9 mouse cellular contexts compared by ENCODE assay signal in genomic region chr9:107552690-107553393, GRCm38 (mm10). TPM values are rescaled to one million over a fixed set of nuclear protein-coding genes. Genes with fewer than 3 reads are reported as not detected.
DNase-seq lines count a peak whose midpoint lies in the region; ATAC-seq lines count a peak whose summit lies in the region.
"Had no signal": no experiment of that assay in that cellular context is flagged by ENCODE, and none has a peak within 500 bp of the region (broad histone marks: within the 10 kb centered on the region; RNA-seq: fewer than 3 reads in every experiment).

No protein-coding gene starts in this region.

- ATAC-seq in lung, embryonic 15.5 days (ENCODE audit: borderline replicate concordance, extremely low read depth, low FRiP score, low TSS enrichment): no peak
- ATAC-seq in forebrain, embryonic 11.5 days (replicated peaks; ENCODE audit: low FRiP score): no peak
- ATAC-seq in neural tube, embryonic 13.5 days (ENCODE audit: low read depth): no peak

- H3K36me3 ChIP-seq in lung, embryonic 15.5 days: peaks cover 11% of the 10 kb centered on the region
- no peaks in the 10 kb centered on the region; the same call in 1 of the 2 replicates for H3K36me3 ChIP-seq in forebrain, embryonic 11.5 days (ENCODE audit: control insufficient read depth, insufficient read depth, low read length)
- H3K36me3 ChIP-seq in neural tube, embryonic 13.5 days: peaks cover 9% of the 10 kb centered on the region

- DNase-seq in lung, postnatal 36 days: no peak
- no peak for DNase-seq in forebrain, embryonic 11.5 days (ENCODE audit: low spot score)
- DNase-seq in induced T-regulatory cell, adult 2 months (ENCODE audit: low read depth): peak; percentile 38
- DNase-seq in left cerebral cortex, postnatal 10 days (ENCODE audit: extremely low spot score in 1 of 2, low spot score in 2 of 2): no peak
- no peak for DNase-seq in cerebellum, postnatal 10 days
- DNase-seq: layer of hippocampus, adult 9-11 months had no signal

- no peaks in the 10 kb centered on the region for H3K27me3 ChIP-seq in lung, embryonic 15.5 days
- peaks cover 14% of the 10 kb centered on the region for H3K27me3 ChIP-seq in forebrain, embryonic 11.5 days (ENCODE audit: control insufficient read depth, insufficient read depth, low read length)
- peaks cover 53% of the 10 kb centered on the region for H3K27me3 ChIP-seq in neural tube, embryonic 13.5 days

- H3K9ac ChIP-seq in lung, embryonic 15.5 days: peak overlapping the region; percentile 74; the same call in 1 of the 2 replicates
- no peak overlapping the region for H3K9ac ChIP-seq in forebrain, embryonic 11.5 days (ENCODE audit: low read length)
- peak overlapping the region; percentile 81; the same call in 1 of the 2 replicates for H3K9ac ChIP-seq in neural tube, embryonic 13.5 days

- H3K9me3 ChIP-seq in lung, embryonic 15.5 days: no peaks in the 10 kb centered on the region
- H3K9me3 ChIP-seq in forebrain, embryonic 11.5 days (ENCODE audit: control insufficient read depth, low read length): no peaks in the 10 kb centered on the region
- H3K9me3 ChIP-seq in neural tube, embryonic 13.5 days: no peaks in the 10 kb centered on the region

- WGBS in lung, embryonic 15.5 days: 67% methylated on average over 5 of the region's 5 CpGs
- WGBS in forebrain, embryonic 11.5 days: 74% methylated on average over 5 of the region's 5 CpGs
- WGBS in neural tube, embryonic 13.5 days: 75% methylated on average over 5 of the region's 5 CpGs

- H3K27ac ChIP-seq in lung, embryonic 15.5 days: no peak overlapping the region
- no peak overlapping the region for H3K27ac ChIP-seq in forebrain, embryonic 11.5 days (ENCODE audit: low read depth, low read length)
- no peak overlapping the region for H3K27ac ChIP-seq in neural tube, embryonic 13.5 days (replicated peaks)

- peak overlapping the region; percentile 96 for H3K4me2 ChIP-seq in lung, embryonic 15.5 days
- H3K4me2 ChIP-seq in forebrain, embryonic 11.5 days (ENCODE audit: low read depth, low read length, severe bottlenecking): peak overlapping the region; percentile 1; the same call in 1 of the 2 replicates
- H3K4me2 ChIP-seq in neural tube, embryonic 13.5 days: peak overlapping the region; percentile 97

- intact Hi-C loops in left cerebral cortex, postnatal 10 days (cut with DNase I): no loop called here

- H3K4me3 ChIP-seq in lung, embryonic 15.5 days: peak overlapping the region; percentile 78
- H3K4me3 ChIP-seq in forebrain, embryonic 11.5 days (ENCODE audit: low read depth, low read length): no peak overlapping the region
- H3K4me3 ChIP-seq in neural tube, embryonic 13.5 days: peak overlapping the region; percentile 80

- H3K4me1 ChIP-seq in lung, embryonic 15.5 days: peaks cover 58% of the 10 kb centered on the region
- peaks cover 29% of the 10 kb centered on the region for H3K4me1 ChIP-seq in forebrain, embryonic 11.5 days (replicated peaks; ENCODE audit: control insufficient read depth, insufficient read depth, low read length)
- H3K4me1 ChIP-seq in neural tube, embryonic 13.5 days (replicated peaks): peaks cover 54% of the 10 kb centered on the region

RNA-seq across cellular contexts. Expression of gene Rassf1, which starts 1.5 kb away (rescaled TPM):
- 57.7 and 64.1 TPM in 2 replicates for polyA plus RNA-seq in lung, embryonic 15.5 days (2015; fragmentation: Nextera tagmentation; extraction: Ambion mirVana)
- 48.2 and 51.8 TPM in 2 replicates for polyA plus RNA-seq in forebrain, embryonic 11.5 days (2014; fragmentation: Nextera tagmentation; extraction: Ambion mirVana)
- 35.4 and 39.0 TPM in 2 replicates for polyA plus RNA-seq in neural tube, embryonic 13.5 days (2015; fragmentation: Nextera tagmentation; extraction: Ambion mirVana)
- 10 to 100 TPM; 14.7 to 14.9 TPM for total RNA-seq in left cerebral cortex, postnatal 10 days (2021)

RNA-seq across cellular contexts. Expression of gene Zmynd10, which starts 5.7 kb away (rescaled TPM):
- 6.8 TPM in 2 replicates for polyA plus RNA-seq in lung, embryonic 15.5 days (2015; fragmentation: Nextera tagmentation; extraction: Ambion mirVana)
- polyA plus RNA-seq in forebrain, embryonic 11.5 days (2014; fragmentation: Nextera tagmentation; extraction: Ambion mirVana): 1.1 and 2.3 TPM in 2 replicates
- polyA plus RNA-seq in neural tube, embryonic 13.5 days (2015; fragmentation: Nextera tagmentation; extraction: Ambion mirVana): 1.2 and 1.3 TPM in 2 replicates
- 1 to 10 TPM; 1.8 to 2.9 TPM for total RNA-seq in left cerebral cortex, postnatal 10 days (2021)
- total RNA-seq: neutrophil, adult 5-6 weeks had no signal

RNA-seq across cellular contexts. Expression of gene Tusc2, which starts 10.2 kb away (rescaled TPM):
- 37.7 and 39.7 TPM in 2 replicates for polyA plus RNA-seq in lung, embryonic 15.5 days (2015; fragmentation: Nextera tagmentation; extraction: Ambion mirVana)
- polyA plus RNA-seq in forebrain, embryonic 11.5 days (2014; fragmentation: Nextera tagmentation; extraction: Ambion mirVana): 81.9 and 93.0 TPM in 2 replicates
- 95.3 and 114 TPM in 2 replicates for polyA plus RNA-seq in neural tube, embryonic 13.5 days (2015; fragmentation: Nextera tagmentation; extraction: Ambion mirVana)
- 10 to 100 TPM; 71.6 to 76.6 TPM for total RNA-seq in left cerebral cortex, postnatal 10 days (2021)

RNA-seq across cellular contexts. Expression of gene Nprl2, which starts 10.8 kb away (rescaled TPM):
- polyA plus RNA-seq in lung, embryonic 15.5 days (2015; fragmentation: Nextera tagmentation; extraction: Ambion mirVana): 39.2 and 42.2 TPM in 2 replicates
- polyA plus RNA-seq in forebrain, embryonic 11.5 days (2014; fragmentation: Nextera tagmentation; extraction: Ambion mirVana): 40.7 and 43.7 TPM in 2 replicates
- 66.7 and 73.7 TPM in 2 replicates for polyA plus RNA-seq in neural tube, embryonic 13.5 days (2015; fragmentation: Nextera tagmentation; extraction: Ambion mirVana)
- total RNA-seq in left cerebral cortex, postnatal 10 days (2021): 10 to 100 TPM; 34.1 to 37.8 TPM

RNA-seq across cellular contexts. Expression of gene Cyb561d2, which starts 10.8 kb away (rescaled TPM):
- polyA plus RNA-seq in lung, embryonic 15.5 days (2015; fragmentation: Nextera tagmentation; extraction: Ambion mirVana): 26.0 and 28.4 TPM in 2 replicates
- 14.3 and 18.7 TPM in 2 replicates for polyA plus RNA-seq in forebrain, embryonic 11.5 days (2014; fragmentation: Nextera tagmentation; extraction: Ambion mirVana)
- polyA plus RNA-seq in neural tube, embryonic 13.5 days (2015; fragmentation: Nextera tagmentation; extraction: Ambion mirVana): 33.0 and 40.1 TPM in 2 replicates
- total RNA-seq in left cerebral cortex, postnatal 10 days (2021): 10 to 100 TPM; 19.0 to 21.4 TPM

Comparison
In these comparisons a context has a peak if more than half of its experiments do, and no peak if none do; other contexts are left out.
1. H3K4me2 ChIP-seq: peak in every context shown above with its lines; median percentile 97 in neural tube, embryonic 13.5 days; 96 in lung, embryonic 15.5 days; 1 in forebrain, embryonic 11.5 days.